Mouse (Mus musculus): Measurements from ENCODE around the gene Doc2a.
A peak's percentile ranks its signal among the peaks of the same experiment; 100 is the strongest.

Gene Doc2a

GRCm38 (mm10) chr7:126847116-126847420 is at the start of gene Doc2a:
Gene Doc2a, plus strand, starts transcription at chr7:126847416.
- ATAC-seq (ENCODE audit: low TSS enrichment), result no peak

DNA sequence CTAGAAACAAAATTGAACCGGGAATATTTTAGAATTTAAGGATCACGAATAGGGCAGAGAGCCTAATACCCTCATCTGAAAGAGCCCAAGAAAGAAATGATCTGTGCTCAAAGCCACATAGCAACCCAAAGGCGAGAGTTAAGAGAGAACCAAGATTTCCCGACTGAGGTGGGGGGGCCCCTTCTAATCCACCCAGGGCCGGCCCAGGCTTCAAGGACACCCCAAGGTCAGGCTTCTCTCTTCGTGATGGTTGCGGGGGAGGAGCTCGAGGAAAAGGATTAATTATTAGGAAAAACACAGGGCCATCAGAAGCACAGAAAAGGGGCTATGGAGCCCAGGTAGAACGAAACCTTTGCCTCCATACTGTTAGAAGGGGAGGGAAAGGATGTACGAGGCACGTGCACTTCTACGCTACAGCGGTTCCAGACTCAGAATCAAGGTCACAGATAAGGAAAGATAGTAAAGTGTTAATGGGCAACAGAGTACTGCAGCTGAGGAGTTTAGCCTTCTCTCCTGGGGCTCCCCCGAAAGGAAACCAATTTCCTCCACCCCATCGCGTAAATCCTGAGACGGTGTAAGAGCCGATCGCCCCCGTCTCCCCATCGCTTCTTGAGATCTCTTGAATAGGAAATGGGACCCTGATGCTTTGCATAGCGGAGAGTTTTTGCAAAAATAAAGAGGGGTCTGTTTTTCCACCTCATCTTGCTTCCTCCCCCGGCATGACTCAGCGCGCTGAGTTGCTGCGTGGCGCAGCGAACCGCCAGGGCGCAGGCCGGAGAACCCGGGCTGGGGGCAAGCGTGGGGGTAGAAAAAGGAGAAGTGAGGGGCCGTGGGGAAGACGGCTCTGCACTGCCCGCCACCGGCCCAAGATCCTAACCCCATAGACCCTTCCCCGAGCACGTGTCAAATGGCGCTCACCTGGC is 48.8 kb upstream of the Doc2a start:
- ATAC-seq (ENCODE audit: low TSS enrichment), result peak; percentile 0; the same call in 1 of the 2 replicates

DNA sequence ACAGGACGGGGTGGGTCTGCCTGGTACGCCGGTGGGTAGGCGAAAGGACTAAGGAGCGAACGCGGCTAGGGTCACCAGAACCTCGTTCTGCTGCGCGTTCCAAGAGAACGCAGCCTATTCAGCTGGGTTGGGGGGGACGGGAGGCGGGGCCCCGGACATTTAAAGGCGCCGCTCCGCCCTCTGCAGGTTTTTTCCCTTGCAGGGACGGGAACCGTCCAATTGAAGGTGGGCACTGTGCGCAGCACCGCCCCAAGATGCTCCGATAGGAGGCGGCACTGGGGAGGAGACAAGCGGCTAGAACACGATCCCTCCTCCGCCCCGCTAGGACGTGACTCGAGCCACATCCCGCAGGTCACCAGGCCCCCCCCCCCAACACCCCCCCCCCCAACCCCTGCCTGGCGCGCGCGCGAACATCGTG is 48.2 kb upstream of the Doc2a start:
- peak; percentile 80 for ATAC-seq (ENCODE audit: low TSS enrichment)

DNA sequence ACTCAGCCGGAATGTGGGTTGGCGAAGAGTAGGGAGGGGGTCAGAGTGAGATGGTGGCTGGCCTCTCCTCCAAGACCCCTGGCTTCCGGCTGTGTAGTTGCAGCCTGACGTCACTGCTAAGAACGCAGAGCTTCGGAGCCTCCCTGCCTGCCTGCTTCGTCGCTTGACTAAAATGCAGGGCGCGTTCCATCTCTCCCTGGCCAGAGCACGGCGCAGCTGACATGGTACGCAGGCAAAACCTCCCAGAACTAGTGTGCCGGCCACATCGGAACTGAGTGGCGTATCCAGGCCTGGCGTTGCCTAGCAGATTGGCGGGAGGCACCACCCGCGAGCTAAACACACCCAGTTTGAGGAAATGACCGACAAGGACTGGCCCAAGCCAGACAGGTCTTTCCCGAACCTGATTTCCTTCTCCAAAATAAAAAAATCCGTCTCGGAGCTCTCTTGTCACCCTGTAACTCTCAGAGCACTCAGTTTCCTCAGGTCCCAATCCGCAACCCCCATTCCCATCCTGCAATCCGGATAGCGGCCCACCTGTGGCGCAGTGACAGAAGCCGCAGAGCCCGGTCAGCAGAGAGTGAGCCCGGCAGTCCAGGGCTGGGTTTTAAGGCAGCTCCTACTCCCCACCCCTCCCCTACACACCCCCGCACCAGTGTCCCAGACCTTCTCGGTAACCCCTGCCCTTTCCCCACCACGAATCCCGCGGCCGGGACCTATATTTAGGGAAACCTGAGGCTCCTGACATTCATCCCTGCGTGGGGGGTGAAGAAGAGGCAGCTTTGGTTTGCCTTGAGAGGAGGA is 47.5 kb upstream of the Doc2a start:
- peak; percentile 61 for ATAC-seq (ENCODE audit: low TSS enrichment)

- ATAC-seq (ENCODE audit: low TSS enrichment), result peak; percentile 14; the same call in 1 of the 2 replicates
Measured at GRCm38 (mm10) chr7:126800269-126801056, 46.8 kb upstream of the Doc2a start.

DNA sequence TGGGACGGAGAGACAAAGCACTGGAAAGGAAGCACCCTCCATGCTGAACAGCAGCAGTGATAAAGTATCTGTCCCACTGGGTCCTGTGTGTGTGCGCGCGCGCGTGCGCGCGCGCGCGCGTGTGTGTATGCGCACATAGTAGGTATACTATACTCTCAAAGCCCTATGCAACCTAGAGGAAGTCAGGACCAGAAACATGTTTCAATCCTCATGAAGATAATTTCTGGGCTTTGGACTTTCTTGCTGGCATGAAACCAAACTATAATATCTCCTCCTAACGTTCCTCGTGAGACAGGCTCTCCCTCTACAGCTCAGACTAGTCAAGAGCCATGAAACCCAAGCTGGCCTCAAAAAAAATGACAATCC is 46.2 kb upstream of the Doc2a start:
- ATAC-seq (ENCODE audit: low TSS enrichment), result no peak

DNA sequence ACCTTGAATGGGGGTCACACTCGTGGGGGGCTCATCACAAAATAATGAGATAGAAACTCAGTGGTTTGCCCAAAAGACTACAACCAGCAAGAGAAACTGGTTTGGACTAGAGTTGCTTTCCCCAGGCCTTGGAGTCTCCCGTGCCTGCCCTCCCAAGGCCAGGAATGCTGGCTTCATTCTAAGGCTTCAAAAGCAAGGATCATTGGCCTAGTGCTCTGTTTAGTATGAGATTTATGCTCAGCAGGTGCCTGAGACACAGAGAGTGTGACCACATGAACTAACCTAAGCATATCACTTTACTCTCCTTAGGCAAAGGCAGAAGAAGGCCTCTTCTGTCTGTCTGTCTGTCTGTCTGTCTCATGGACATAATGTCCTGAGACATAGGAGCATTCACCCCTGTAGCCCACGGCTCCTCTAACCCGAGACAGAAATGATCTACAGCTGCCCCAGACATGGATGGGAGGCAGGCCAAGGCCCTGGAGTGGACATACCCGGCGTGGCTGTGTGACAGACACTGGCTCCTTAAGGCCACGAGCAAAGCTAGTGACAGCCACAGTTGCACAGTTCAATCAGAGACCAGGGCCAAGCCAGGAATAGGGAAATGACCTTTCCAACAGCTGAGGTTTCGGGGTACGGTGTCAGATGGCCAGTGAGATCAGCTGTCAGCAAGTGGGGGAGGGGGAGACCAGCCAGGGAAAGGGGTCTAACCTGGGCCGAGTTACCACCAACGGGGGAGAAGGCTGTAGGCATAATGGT is 44.9 kb upstream of the Doc2a start:
- no peak for ATAC-seq (ENCODE audit: low TSS enrichment)

DNA sequence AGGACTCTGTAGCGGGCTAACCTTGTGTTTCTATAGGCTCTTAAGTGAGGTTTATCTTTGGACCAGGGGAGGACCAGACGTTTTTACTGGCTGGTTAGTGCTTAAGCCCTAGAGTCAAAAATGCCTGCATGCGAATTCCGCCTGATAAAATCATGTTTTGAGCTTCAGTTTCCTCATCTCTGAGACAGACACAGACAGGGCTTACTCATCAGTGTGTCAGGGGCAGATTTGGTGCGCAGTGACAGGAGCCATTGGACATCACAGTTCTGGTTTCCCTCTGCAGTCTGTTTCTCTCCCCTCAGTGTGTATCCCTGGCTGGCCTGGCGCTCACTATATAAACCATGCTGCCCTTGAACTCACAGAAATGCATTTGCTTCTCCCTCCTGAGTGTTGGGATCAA is 44.0 kb upstream of the Doc2a start:
- ATAC-seq (ENCODE audit: low TSS enrichment), result no peak

DNA sequence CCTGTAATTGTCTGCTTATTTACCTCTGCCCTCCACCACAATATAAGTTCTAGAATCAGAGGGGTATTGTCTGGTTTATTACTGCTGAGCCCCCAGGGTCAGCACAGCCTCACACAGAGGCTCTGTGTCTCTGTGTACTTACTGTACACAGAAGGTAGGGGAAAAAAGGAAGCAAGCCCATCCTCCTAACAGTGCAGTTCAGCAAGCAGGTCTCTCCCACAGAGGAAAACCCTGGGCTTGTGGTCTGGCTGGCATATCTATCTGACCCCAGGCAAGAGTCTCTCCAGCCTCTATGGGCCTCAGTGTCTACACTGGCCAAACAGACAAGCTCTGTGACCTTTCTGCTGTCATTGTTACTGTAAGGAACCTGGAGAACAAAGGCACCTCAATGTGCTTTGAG is 43.5 kb upstream of the Doc2a start:
- no peak for ATAC-seq (ENCODE audit: low TSS enrichment)

GRCm38 (mm10) chr7:126806956-126807355 is 40.3 kb upstream of the Doc2a start:
- no peak for ATAC-seq (ENCODE audit: low TSS enrichment)

DNA sequence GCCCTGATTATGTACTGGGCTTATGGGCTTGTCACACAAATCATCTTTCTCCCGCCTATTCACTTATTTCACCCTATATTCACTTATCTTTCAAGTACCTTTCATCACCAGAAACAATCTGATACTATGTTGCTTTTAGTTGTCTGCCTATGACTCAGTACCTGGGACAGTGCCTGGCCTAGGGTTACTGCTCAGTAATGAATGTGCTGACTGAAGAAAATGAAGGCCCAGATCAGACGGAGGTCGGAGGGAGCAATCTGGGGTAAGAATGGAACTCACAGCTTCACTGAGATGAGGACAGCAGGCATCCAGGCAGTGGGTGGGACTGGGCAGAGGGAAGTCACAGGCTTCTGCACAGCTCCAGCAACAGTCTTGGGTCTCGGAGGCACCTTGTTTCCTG is 39.8 kb upstream of the Doc2a start:
- no peak for ATAC-seq (ENCODE audit: low TSS enrichment)

DNA sequence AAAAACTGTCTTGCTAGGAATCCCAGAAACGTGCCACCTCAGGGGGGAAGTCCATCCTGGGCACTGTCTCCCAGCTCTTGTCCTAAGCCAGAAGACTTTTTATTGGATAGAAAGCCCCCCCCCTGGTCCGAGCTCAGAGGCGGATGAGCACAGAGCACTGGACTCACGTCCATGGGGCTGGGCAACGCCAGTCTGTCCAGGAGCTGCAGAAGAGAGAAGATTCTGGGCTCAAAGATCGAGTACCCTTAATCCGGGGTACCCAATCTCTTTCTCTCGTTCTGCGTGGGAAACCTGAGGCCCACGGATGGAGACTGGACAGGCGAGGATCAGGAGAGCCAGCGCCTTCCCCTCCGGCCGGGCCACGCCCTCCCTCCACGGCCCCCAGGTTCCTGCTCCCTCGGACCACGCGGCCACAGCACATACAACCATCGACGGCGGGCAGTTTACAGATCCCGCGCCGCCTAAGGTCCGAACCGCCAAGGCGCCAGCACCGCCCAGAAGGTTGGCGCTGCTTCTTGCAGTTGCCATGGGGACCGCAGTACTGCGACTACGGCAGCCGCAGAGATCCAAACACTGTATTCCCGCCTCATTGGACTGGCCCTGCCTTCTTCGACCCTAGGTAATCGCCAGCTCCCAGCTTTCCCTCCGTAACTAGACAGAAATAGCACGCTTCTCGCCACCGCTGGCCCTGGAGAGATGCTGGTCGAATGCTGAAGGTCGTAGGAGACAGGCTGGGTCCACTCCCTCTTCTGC is 38.3 kb upstream of the Doc2a start:
- ATAC-seq (ENCODE audit: low TSS enrichment), result peak; percentile 89

GRCm38 (mm10) chr7:126809723-126810369 is 37.4 kb upstream of the Doc2a start:
- ATAC-seq (ENCODE audit: low TSS enrichment), result no peak

GRCm38 (mm10) chr7:126815726-126816222 is 31.4 kb upstream of the Doc2a start:
- no peak for ATAC-seq (ENCODE audit: low TSS enrichment)

DNA sequence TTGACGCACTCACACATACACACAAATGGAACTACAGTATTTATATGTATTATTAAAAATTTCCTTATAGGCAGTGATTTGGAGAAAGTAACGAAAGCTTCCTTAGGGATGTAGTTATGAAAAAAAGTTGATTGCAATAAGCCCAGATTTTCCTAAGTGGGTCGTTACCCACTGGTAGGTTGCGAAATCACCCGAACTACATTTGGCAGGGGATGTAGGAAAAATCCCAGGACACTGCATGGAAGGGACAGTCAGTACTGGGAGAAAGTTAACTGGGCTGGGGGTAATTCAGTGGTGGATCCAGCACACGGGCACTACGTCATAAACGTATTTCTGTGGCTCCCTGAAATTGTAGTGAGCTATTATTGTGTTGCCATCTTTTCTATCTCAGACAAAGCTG is 30.7 kb upstream of the Doc2a start:
- ATAC-seq (ENCODE audit: low TSS enrichment), result no peak

DNA sequence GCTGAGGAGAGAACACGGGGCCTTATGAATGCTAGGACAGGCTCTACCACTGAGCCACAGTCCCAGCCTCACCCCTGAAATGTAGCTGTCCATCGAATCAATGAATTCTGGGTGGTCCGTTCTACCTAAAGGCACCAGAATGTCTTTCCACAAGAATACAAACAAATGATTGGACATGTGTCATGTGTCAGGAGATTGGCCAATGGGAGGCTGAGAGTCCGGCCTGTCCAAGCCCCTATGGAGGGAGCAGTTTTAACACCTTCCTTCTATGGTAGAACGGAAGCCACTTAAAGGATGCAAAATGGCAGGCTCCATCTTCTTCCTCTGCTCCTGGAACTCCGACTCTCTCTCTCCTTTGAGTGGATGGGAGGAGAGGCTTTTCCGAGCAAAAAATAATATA is 29.6 kb upstream of the Doc2a start:
- no peak for ATAC-seq (ENCODE audit: low TSS enrichment)

- no peak for ATAC-seq (ENCODE audit: low TSS enrichment)
Measured at GRCm38 (mm10) chr7:126818818-126819217, 28.4 kb upstream of the Doc2a start.

DNA sequence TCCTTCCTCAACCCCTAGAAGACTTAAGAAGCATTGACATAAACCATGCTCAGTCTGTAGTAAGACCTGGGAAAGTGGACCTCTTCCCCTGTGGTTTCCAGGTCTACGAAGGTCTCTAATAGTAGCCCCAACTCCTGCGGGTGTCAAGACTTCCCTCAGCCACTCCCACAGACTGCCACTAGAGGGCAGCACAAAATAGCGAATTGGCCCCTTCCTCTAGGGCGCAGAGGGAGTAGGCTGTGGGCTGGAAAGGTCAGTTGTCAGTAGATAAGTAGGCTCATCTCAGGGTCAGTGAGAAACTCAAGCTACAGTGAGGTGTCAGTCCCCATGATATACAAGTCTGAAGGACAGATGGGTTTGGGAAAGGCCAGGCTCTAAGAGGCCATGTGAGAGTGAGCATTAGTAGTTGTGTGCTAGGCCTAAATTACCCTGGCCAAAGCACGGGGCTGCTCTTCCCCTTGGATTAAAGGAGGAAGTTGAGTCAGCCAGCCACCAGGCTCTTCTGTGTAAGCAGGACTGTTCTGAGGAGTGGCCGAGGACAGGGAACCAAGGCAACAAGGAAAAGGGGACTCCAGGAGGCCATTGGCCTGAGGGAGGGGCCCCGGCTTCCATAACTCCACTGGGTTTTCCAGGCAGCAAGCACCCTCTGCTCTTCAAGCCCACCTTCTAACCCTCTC is 25.2 kb upstream of the Doc2a start:
- ATAC-seq (ENCODE audit: low TSS enrichment), result peak; percentile 39; the same call in 1 of the 2 replicates

GRCm38 (mm10) chr7:126822741-126823140 is 24.5 kb upstream of the Doc2a start:
- peak; percentile 52; the same call in 1 of the 2 replicates for ATAC-seq (ENCODE audit: low TSS enrichment)
